Mouse (Mus musculus): Measurements from ENCODE around the gene Senp3. TPM values are rescaled to one million over a fixed set of nuclear protein-coding genes. Genes with fewer than 3 reads are reported as not detected.

Gene Senp3
- polyA plus RNA-seq, 1 experiment from 2014 or later, result 89.8 TPM

MicroRNA genes within 50 kb of the gene (microRNA counts, 519-probe panel; counts per million panel counts)
- microRNA mmu-miR-1934, result not detected
- microRNA mmu-miR-467f, result 2,230 counts per million, percentile 48 among the panel's probes with 10 or more counts

Small RNAs within 50 kb of the gene (microRNA-seq; reads per million reads assigned to microRNA genes)
- 2.1 reads per million, percentile 2 among the genes with 10 or more reads in this experiment for gene Mir1934
- gene Mir467f, result not detected

Other genes with a start within 250 kb of the Senp3 start
- gene Dnah2, start 133.0 kb downstream of the Senp3 start, polyA plus RNA-seq (2015; fragmentation: Nextera tagmentation; extraction: Ambion mirVana), result 3.0 and 4.0 TPM in 2 replicates
- gene Efnb3, start 121.9 kb downstream of the Senp3 start, polyA plus RNA-seq (2015; fragmentation: Nextera tagmentation; extraction: Ambion mirVana), result 104 and 132 TPM in 2 replicates
- 18.2 and 20.1 TPM in 2 replicates for gene Wrap53, start 101.8 kb downstream of the Senp3 start, polyA plus RNA-seq (2015; fragmentation: Nextera tagmentation; extraction: Ambion mirVana)
- gene Trp53, start 101.7 kb downstream of the Senp3 start, polyA plus RNA-seq (2015; fragmentation: Nextera tagmentation; extraction: Ambion mirVana), result 47.9 and 57.9 TPM in 2 replicates
- 105 and 117 TPM in 2 replicates for gene Atp1b2, start 76.1 kb downstream of the Senp3 start, polyA plus RNA-seq (2015; fragmentation: Nextera tagmentation; extraction: Ambion mirVana)
- not detected in 2 replicates for gene Shbg, start 64.2 kb downstream of the Senp3 start, polyA plus RNA-seq (2015; fragmentation: Nextera tagmentation; extraction: Ambion mirVana)
- gene Sat2, start 60.1 kb downstream of the Senp3 start, polyA plus RNA-seq (2015; fragmentation: Nextera tagmentation; extraction: Ambion mirVana), result 22.6 and 26.2 TPM in 2 replicates
- 32.1 and 34.6 TPM in 2 replicates for gene Fxr2, start 49.1 kb downstream of the Senp3 start, polyA plus RNA-seq (2015; fragmentation: Nextera tagmentation; extraction: Ambion mirVana)
- not detected in 2 replicates for gene Sox15, start 26.8 kb downstream of the Senp3 start, polyA plus RNA-seq (2015; fragmentation: Nextera tagmentation; extraction: Ambion mirVana)
- gene Mpdu1, start 19.4 kb downstream of the Senp3 start, polyA plus RNA-seq (2015; fragmentation: Nextera tagmentation; extraction: Ambion mirVana), result 104 and 112 TPM in 2 replicates
- 10.2 and 11.5 TPM in 2 replicates for gene Cd68, start 15.9 kb downstream of the Senp3 start, polyA plus RNA-seq (2015; fragmentation: Nextera tagmentation; extraction: Ambion mirVana)
- 382 and 471 TPM in 2 replicates for gene Eif4a1, start 9.7 kb downstream of the Senp3 start, polyA plus RNA-seq (2015; fragmentation: Nextera tagmentation; extraction: Ambion mirVana)
- gene Tnfsf13, start 3.7 kb upstream of the Senp3 start, polyA plus RNA-seq (2015; fragmentation: Nextera tagmentation; extraction: Ambion mirVana), result 0.53 and 0.77 TPM in 2 replicates
- 4.4 and 5.6 TPM in 2 replicates for gene Tnfsf12, start 13.8 kb upstream of the Senp3 start, polyA plus RNA-seq (2015; fragmentation: Nextera tagmentation; extraction: Ambion mirVana)
- gene Tnfsfm13, start 14.0 kb upstream of the Senp3 start, polyA plus RNA-seq (2015; fragmentation: Nextera tagmentation; extraction: Ambion mirVana), result 1.6 and 2.0 TPM in 2 replicates
- 12.1 and 14.9 TPM in 2 replicates for gene Polr2a, start 76.6 kb upstream of the Senp3 start, polyA plus RNA-seq (2015; fragmentation: Nextera tagmentation; extraction: Ambion mirVana)
- 0.41 and 0.87 TPM in 2 replicates for gene Slc35g3, start 79.9 kb upstream of the Senp3 start, polyA plus RNA-seq (2015; fragmentation: Nextera tagmentation; extraction: Ambion mirVana)
- 5.8 and 6.2 TPM in 2 replicates for gene Zbtb4, start 83.8 kb upstream of the Senp3 start, polyA plus RNA-seq (2015; fragmentation: Nextera tagmentation; extraction: Ambion mirVana)
- gene Chrnb1, start 113.9 kb upstream of the Senp3 start, polyA plus RNA-seq (2015; fragmentation: Nextera tagmentation; extraction: Ambion mirVana), result 1.4 and 2.9 TPM in 2 replicates
- 6.7 and 7.2 TPM in 2 replicates for gene Fgf11, start 119.8 kb upstream of the Senp3 start, polyA plus RNA-seq (2015; fragmentation: Nextera tagmentation; extraction: Ambion mirVana)
- gene Tmem102, start 123.5 kb upstream of the Senp3 start, polyA plus RNA-seq (2015; fragmentation: Nextera tagmentation; extraction: Ambion mirVana), result 1.3 and 1.6 TPM in 2 replicates
- not detected in 2 replicates for gene Gm39566, start 133.2 kb upstream of the Senp3 start, polyA plus RNA-seq (2015; fragmentation: Nextera tagmentation; extraction: Ambion mirVana)
- gene Spem2, start 136.4 kb upstream of the Senp3 start, polyA plus RNA-seq (2015; fragmentation: Nextera tagmentation; extraction: Ambion mirVana), result not detected in 2 replicates
- 0.35 and 0.45 TPM in 2 replicates for gene Spem1, start 140.1 kb upstream of the Senp3 start, polyA plus RNA-seq (2015; fragmentation: Nextera tagmentation; extraction: Ambion mirVana)
- gene Nlgn2, start 155.7 kb upstream of the Senp3 start, polyA plus RNA-seq (2015; fragmentation: Nextera tagmentation; extraction: Ambion mirVana), result 19.1 and 22.4 TPM in 2 replicates
- gene Tmem256, start 156.4 kb upstream of the Senp3 start, polyA plus RNA-seq (2015; fragmentation: Nextera tagmentation; extraction: Ambion mirVana), result 341 and 379 TPM in 2 replicates
- gene Plscr3, start 164.3 kb upstream of the Senp3 start, polyA plus RNA-seq (2015; fragmentation: Nextera tagmentation; extraction: Ambion mirVana), result 37.3 and 48.6 TPM in 2 replicates
- gene Tnk1, start 176.6 kb upstream of the Senp3 start, polyA plus RNA-seq (2015; fragmentation: Nextera tagmentation; extraction: Ambion mirVana), result 0.10 and 0.13 TPM in 2 replicates
- not detected in 2 replicates for gene Tmem95, start 195.9 kb upstream of the Senp3 start, polyA plus RNA-seq (2015; fragmentation: Nextera tagmentation; extraction: Ambion mirVana)
- 2.2 and 3.2 TPM in 2 replicates for gene Kctd11, start 199.3 kb upstream of the Senp3 start, polyA plus RNA-seq (2015; fragmentation: Nextera tagmentation; extraction: Ambion mirVana)
- 0.13 and 0.25 TPM in 2 replicates for gene Acap1, start 213.5 kb upstream of the Senp3 start, polyA plus RNA-seq (2015; fragmentation: Nextera tagmentation; extraction: Ambion mirVana)
- 5.5 and 6.3 TPM in 2 replicates for gene 2810408A11Rik, start 218.9 kb upstream of the Senp3 start, polyA plus RNA-seq (2015; fragmentation: Nextera tagmentation; extraction: Ambion mirVana)
- 17.8 and 19.0 TPM in 2 replicates for gene Neurl4, start 219.0 kb upstream of the Senp3 start, polyA plus RNA-seq (2015; fragmentation: Nextera tagmentation; extraction: Ambion mirVana)
- gene Gps2, start 231.8 kb upstream of the Senp3 start, polyA plus RNA-seq (2015; fragmentation: Nextera tagmentation; extraction: Ambion mirVana), result 55.2 and 65.7 TPM in 2 replicates
- 1,120 and 1,123 TPM in 2 replicates for gene Eif5a, start 239.9 kb upstream of the Senp3 start, polyA plus RNA-seq (2015; fragmentation: Nextera tagmentation; extraction: Ambion mirVana)